Mouse (Mus musculus): ENCODE measurements around the gene D8Ertd738e. TPM values are rescaled to one million over a fixed set of nuclear protein-coding genes. Genes with fewer than 3 reads are reported as not detected.

D8Ertd738e gene
- polyA plus RNA-seq, 1 experiment from 2014 or later: 301 TPM

DNA sequence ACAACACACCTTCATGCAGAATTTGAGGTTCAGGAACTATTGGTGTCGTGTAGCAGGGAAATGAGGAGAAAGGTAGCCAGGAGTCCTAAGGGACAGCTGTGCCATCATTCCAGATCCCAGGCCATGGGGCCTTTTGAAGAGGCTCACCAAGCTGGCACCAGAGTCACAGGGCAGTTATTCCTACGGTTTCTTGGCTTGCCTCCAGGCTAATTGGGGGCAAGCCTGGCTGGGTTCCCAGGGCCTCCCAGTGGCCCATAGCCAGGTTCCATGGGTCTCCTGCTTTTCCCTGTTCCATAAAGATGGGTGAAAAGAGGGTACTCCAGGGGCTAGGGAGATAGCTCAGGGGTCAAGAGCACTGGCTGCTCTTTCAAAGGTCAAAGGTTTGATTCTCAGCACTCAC is 7.7 kb downstream of the D8Ertd738e start:
- Histone ChIP-seq H3K4me1 (ENCODE audit: control insufficient read depth, insufficient read depth, low read length) (no peaks in the 10 kb centered on the region), H3K36me3 (ENCODE audit: control insufficient read depth, insufficient read depth, low read length) (peaks cover 10% of the 10 kb centered on the region), H3K9me3 (ENCODE audit: control insufficient read depth, low read length) (no peaks in the 10 kb centered on the region), H3K27me3 (ENCODE audit: control insufficient read depth, insufficient read depth, low read length) (no peaks in the 10 kb centered on the region), H3K27ac (ENCODE audit: low read depth, low read length) (no peak overlapping the region), H3K9ac (ENCODE audit: low read length) (no peak overlapping the region), H3K4me3 (ENCODE audit: low read depth, low read length) (no peak overlapping the region), H3K4me2 (ENCODE audit: low read depth) (no peak overlapping the region)
- WGBS: 79% methylated on average over 2 of the region's 2 CpGs
- DNase-seq (ENCODE audit: low spot score) (no peak), ATAC-seq (ENCODE audit: insufficient read depth, low FRiP score, low TSS enrichment) (no peak)

DNA sequence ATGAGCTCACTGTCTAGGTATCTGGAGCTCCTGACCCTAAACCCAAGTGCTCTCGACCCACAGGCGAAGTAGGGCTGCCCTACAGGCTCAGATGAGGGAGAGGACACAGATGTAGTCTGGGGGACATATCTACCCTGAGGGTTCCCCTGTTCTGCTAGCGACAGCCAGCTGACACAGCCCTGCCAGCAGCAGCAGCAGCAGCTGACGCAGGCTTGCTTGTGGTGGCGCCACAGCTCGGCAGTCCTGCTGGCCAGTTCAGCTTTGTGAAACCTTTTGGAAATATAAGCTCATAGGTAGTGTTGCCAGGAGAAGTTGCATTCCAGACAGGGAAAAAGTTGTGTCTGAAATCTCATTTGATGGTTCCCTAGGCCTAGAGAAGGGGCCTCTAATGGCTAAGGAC is 8.4 kb downstream of the D8Ertd738e start:
- H3K4me1 ChIP-seq (ENCODE audit: control insufficient read depth, insufficient read depth, low read length): no peaks in the 10 kb centered on the region

DNA sequence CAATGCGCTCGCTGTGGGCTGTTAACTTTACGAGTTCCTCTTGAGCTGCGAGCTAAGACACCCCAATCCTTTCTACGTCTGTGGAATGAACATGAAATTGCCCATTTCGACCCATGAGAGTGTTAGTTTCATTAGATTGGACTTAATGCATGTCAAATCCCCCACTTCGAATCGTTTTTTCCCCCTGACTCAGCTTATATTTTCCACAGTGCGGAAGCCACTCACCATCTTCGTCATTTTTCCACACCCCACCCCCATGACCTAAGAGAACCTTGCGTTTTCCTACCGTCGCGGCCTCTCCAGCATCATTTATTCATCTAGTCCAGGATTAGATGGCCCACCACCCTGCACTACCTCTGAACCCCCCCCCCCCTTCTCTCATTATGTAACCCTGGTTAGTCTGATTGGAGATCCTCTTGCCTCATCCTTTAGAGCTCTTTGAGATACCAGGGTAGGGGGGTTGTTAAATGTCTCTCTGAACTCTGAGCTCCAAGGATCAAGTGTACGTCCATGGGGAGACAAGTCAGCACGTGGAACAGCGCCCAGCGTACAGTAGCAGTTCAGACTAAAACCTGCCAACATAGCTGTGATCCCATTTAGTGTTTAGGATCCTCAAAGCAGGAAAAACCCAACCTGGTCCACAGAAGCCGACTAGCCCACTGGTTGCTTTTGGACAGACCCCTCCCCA is 11.8 kb downstream of the D8Ertd738e start:
- peaks cover 6% of the 10 kb centered on the region for H3K36me3 ChIP-seq (ENCODE audit: control insufficient read depth, insufficient read depth, low read length)
- no peaks in the 10 kb centered on the region for H3K9me3 ChIP-seq (ENCODE audit: control insufficient read depth, low read length)
- peak overlapping the region; percentile 14; the same call in 1 of the 2 replicates for H3K27ac ChIP-seq (ENCODE audit: low read depth, low read length)
- ATAC-seq (ENCODE audit: insufficient read depth, low FRiP score, low TSS enrichment) (0 out of 2 replicates have a peak, but pooled peaks have one; percentile 5), DNase-seq (ENCODE audit: low spot score) (no peak)
- peak overlapping the region; percentile 60 for H3K9ac ChIP-seq (ENCODE audit: low read length)
- H3K4me2 ChIP-seq (ENCODE audit: low read depth): peak overlapping the region; percentile 66
- peaks cover 5% of the 10 kb centered on the region for H3K4me1 ChIP-seq (ENCODE audit: control insufficient read depth, insufficient read depth, low read length)
- peak overlapping the region; percentile 40 for H3K4me3 ChIP-seq (ENCODE audit: low read depth, low read length)
- no peaks in the 10 kb centered on the region for H3K27me3 ChIP-seq (ENCODE audit: control insufficient read depth, insufficient read depth, low read length)
- WGBS: 25% methylated on average over 19 of the region's 19 CpGs

More for the DNA sequence above, 8.4 kb downstream of the D8Ertd738e start:
- DNase-seq (ENCODE audit: low spot score) (no peak), ATAC-seq (ENCODE audit: insufficient read depth, low FRiP score, low TSS enrichment) (no peak)
- H3K4me2 ChIP-seq (ENCODE audit: low read depth): no peak overlapping the region
- no peaks in the 10 kb centered on the region for H3K9me3 ChIP-seq (ENCODE audit: control insufficient read depth, low read length)
- WGBS: 64% methylated on average over 6 of the region's 6 CpGs
- peaks cover 8% of the 10 kb centered on the region for H3K36me3 ChIP-seq (ENCODE audit: control insufficient read depth, insufficient read depth, low read length)
- H3K4me3 ChIP-seq (ENCODE audit: low read depth, low read length): no peak overlapping the region
- H3K27me3 ChIP-seq (ENCODE audit: control insufficient read depth, insufficient read depth, low read length): no peaks in the 10 kb centered on the region
- H3K27ac ChIP-seq (ENCODE audit: low read depth, low read length): no peak overlapping the region
- no peak overlapping the region for H3K9ac ChIP-seq (ENCODE audit: low read length)

DNA sequence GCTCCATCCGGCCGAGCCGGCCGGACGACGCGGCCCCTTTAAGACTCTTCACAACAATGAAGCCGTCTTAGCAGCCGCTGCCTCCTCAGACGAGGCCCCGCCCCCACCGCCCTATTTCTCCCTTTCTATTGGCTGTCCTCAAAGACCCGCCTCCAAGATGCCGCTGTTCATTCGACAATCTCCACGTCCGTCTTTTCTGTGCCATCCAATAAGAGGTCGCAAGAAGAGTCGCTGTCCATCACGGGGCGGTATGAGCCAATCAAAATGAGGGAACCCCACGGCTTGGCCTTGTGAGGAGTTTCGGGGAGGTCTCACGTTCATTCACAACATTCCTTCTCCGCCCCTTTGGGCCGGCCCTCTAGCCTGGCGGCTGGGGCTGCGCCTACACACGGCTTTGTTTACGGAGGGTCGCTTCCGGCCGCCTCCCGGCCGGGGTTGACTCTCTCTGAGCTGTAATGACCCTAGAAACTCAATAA is 12.5 kb downstream of the D8Ertd738e start, which contains the start of gene Zswim4:
Zswim4 (minus strand) TSS at position 58 of the 476 bp plus-strand sequence.
- H3K27ac ChIP-seq (ENCODE audit: low read depth, low read length): peak within 1 kb of the TSS; percentile 63
- ATAC-seq (ENCODE audit: insufficient read depth, low FRiP score, low TSS enrichment): peak; percentile 98
- under 1% methylated on average over 35 of the region's 35 CpGs for WGBS
- no peaks in the 10 kb centered on the region for H3K27me3 ChIP-seq (ENCODE audit: control insufficient read depth, insufficient read depth, low read length)
- peak within 1 kb of the TSS; percentile 95 for H3K4me3 ChIP-seq (ENCODE audit: low read depth, low read length)
- peaks cover 5% of the 10 kb centered on the region for H3K4me1 ChIP-seq (ENCODE audit: control insufficient read depth, insufficient read depth, low read length)
- peak; percentile 98 for DNase-seq (ENCODE audit: low spot score)
- no peaks in the 10 kb centered on the region for H3K9me3 ChIP-seq (ENCODE audit: control insufficient read depth, low read length)
- peaks cover 8% of the 10 kb centered on the region for H3K36me3 ChIP-seq (ENCODE audit: control insufficient read depth, insufficient read depth, low read length)
- peak within 1 kb of the TSS; percentile 89 for H3K4me2 ChIP-seq (ENCODE audit: low read depth)
- H3K9ac ChIP-seq (ENCODE audit: low read length): peak within 1 kb of the TSS; percentile 94

DNA sequence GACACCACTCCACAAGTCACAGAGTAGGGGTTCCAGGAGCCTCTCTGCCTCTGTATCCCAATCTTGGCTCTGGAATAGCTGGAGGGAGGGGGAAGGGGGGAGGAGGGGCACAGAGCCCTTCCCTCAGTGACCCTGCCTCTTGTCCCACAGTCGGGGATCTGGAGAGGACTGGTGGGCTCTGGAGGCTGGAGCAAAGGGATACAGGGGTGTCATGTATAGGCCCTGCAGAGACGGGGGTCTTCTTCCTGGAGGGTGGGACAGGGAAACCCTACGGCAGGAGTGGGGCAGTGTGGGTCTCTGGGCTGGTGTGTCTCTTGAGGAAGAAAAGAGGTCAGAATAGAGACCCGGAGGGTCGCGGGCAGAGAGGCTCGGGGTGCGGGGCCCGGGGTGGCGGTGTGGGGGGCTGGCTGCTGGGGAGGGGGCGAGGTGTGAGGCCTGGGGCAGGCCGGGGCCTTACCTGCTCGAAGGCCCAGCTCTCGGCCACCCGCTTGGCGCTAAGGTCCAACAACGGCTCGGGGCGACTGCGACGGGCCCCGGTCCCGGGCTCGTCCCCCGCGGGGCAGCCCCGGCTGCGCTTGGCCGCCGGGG is 13.0 kb downstream of the D8Ertd738e start:
- H3K27ac ChIP-seq (ENCODE audit: low read depth, low read length): peak overlapping the region; percentile 63; the same call in 1 of the 2 replicates
- peaks cover 8% of the 10 kb centered on the region for H3K36me3 ChIP-seq (ENCODE audit: control insufficient read depth, insufficient read depth, low read length)
- under 1% methylated on average over 17 of the region's 30 CpGs for WGBS
- peak; percentile 16 for DNase-seq (ENCODE audit: low spot score)
- H3K27me3 ChIP-seq (ENCODE audit: control insufficient read depth, insufficient read depth, low read length): no peaks in the 10 kb centered on the region
- peak overlapping the region; percentile 94 for H3K9ac ChIP-seq (ENCODE audit: low read length)
- peak; percentile 36 for ATAC-seq (ENCODE audit: insufficient read depth, low FRiP score, low TSS enrichment)
- H3K9me3 ChIP-seq (ENCODE audit: control insufficient read depth, low read length): no peaks in the 10 kb centered on the region
- peak overlapping the region; percentile 95 for H3K4me3 ChIP-seq (ENCODE audit: low read depth, low read length)
- peak overlapping the region; percentile 89 for H3K4me2 ChIP-seq (ENCODE audit: low read depth)
- H3K4me1 ChIP-seq (ENCODE audit: control insufficient read depth, insufficient read depth, low read length): peaks cover 5% of the 10 kb centered on the region

DNA sequence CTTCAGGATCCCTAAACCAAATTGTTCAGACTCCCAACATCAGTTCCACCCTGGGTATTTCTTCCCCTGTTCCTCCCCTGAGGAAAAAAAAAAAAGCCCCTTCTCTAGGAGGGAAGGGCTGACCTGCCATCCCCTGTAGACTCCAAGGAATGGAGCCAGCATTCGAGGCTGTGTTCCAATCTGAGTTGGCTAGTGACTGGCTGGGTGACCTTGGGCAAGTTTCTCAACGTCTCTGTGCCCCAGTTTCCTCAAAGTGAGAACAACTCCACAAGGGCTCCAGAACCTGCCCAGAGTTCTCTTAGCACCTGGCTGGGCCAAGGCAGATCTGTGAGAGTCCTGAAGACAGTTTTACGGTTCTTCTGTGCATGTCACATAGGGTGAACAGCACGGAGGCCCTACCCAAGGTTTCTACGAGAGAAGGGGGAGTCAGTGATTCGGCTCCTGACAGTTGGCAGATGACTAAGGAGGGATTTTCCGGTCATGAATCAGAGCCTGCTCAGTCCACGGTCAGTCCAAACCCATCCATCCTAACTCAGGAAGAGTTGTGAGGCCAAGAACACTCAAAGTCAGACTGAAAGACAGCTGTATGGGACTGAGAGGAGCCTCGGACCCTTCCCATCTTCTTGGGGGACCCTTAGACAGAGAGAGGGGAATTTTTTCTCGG is 13.6 kb downstream of the D8Ertd738e start:
- ATAC-seq (ENCODE audit: insufficient read depth, low FRiP score, low TSS enrichment): no peak
- no peaks in the 10 kb centered on the region for H3K9me3 ChIP-seq (ENCODE audit: control insufficient read depth, low read length)
- H3K4me1 ChIP-seq (ENCODE audit: control insufficient read depth, insufficient read depth, low read length): peaks cover 5% of the 10 kb centered on the region
- H3K4me3 ChIP-seq (ENCODE audit: low read depth, low read length): peak overlapping the region; percentile 95
- H3K27ac ChIP-seq (ENCODE audit: low read depth, low read length): no peak overlapping the region
- peaks cover 8% of the 10 kb centered on the region for H3K36me3 ChIP-seq (ENCODE audit: control insufficient read depth, insufficient read depth, low read length)
- H3K27me3 ChIP-seq (ENCODE audit: control insufficient read depth, insufficient read depth, low read length): no peaks in the 10 kb centered on the region
- H3K9ac ChIP-seq (ENCODE audit: low read length): peak overlapping the region; percentile 94
- DNase-seq (ENCODE audit: low spot score): no peak
- 30% methylated on average over 10 of the region's 10 CpGs for WGBS
- peak overlapping the region; percentile 89 for H3K4me2 ChIP-seq (ENCODE audit: low read depth)

DNA sequence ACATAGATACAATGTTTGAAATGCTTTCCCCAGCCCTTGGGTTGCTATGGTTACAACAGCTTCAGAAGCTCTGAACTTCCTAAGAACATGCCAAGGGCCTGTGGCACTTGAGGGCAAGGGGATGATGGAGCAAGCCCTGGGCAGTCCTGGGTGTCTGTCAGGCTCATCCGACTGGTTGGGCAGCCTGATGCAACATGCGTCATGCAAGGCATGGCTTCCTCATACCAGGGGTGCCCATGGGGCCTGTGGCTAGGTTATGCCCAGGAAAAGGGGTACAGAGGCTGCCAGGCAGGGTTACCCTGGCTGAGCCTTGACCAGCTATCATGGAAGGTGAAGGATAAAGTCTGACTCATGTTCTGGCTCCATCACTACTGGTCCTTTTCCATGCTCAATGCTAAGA is 16.5 kb downstream of the D8Ertd738e start:
- Histone ChIP-seq H3K27ac (ENCODE audit: low read depth, low read length) (no peak overlapping the region), H3K4me1 (ENCODE audit: control insufficient read depth, insufficient read depth, low read length) (peaks cover 5% of the 10 kb centered on the region), H3K27me3 (ENCODE audit: control insufficient read depth, insufficient read depth, low read length) (no peaks in the 10 kb centered on the region), H3K36me3 (ENCODE audit: control insufficient read depth, insufficient read depth, low read length) (peaks cover 24% of the 10 kb centered on the region), H3K4me2 (ENCODE audit: low read depth) (no peak overlapping the region), H3K9ac (ENCODE audit: low read length) (no peak overlapping the region), H3K9me3 (ENCODE audit: control insufficient read depth, low read length) (no peaks in the 10 kb centered on the region), H3K4me3 (ENCODE audit: low read depth, low read length) (no peak overlapping the region)
- no peak for DNase-seq (ENCODE audit: low spot score)
- no peak for ATAC-seq (ENCODE audit: insufficient read depth, low FRiP score, low TSS enrichment)
- WGBS: 91% methylated on average over 2 of the region's 2 CpGs

DNA sequence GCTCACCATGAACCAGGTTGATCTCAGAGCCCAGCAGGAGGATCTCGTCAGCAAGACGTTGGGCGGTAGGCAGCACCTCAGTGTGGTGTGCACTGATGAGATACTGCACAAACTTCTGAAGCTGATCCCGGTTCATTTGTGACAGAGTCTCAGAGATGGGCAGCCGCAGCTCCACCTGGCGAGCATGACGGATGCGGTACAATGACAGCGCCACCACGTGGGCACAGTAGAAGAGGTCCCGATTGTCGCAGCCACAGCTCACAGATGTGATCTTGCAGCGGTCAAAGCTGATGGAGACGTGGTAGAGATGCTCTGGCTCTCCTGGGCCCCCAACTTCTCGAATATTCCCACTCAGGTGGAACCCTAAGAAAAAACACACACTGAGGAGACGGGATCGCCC is 18.8 kb downstream of the D8Ertd738e start:
- no peaks in the 10 kb centered on the region for H3K27me3 ChIP-seq (ENCODE audit: control insufficient read depth, insufficient read depth, low read length)
- H3K36me3 ChIP-seq (ENCODE audit: control insufficient read depth, insufficient read depth, low read length): peaks cover 32% of the 10 kb centered on the region
- H3K4me1 ChIP-seq (ENCODE audit: control insufficient read depth, insufficient read depth, low read length): peaks cover 5% of the 10 kb centered on the region
- no peak overlapping the region for H3K27ac ChIP-seq (ENCODE audit: low read depth, low read length)
- H3K9me3 ChIP-seq (ENCODE audit: control insufficient read depth, low read length): no peaks in the 10 kb centered on the region
- H3K9ac ChIP-seq (ENCODE audit: low read length): no peak overlapping the region
- H3K4me2 ChIP-seq (ENCODE audit: low read depth): no peak overlapping the region
- no peak for ATAC-seq (ENCODE audit: insufficient read depth, low FRiP score, low TSS enrichment)
- WGBS: 78% methylated on average over 17 of the region's 17 CpGs
- no peak for DNase-seq (ENCODE audit: low spot score)
- no peak overlapping the region for H3K4me3 ChIP-seq (ENCODE audit: low read depth, low read length)

All from neural tube, embryonic 11.5 days (tissue).